Mouse (Mus musculus) ES-CJ7 (cell line): ENCODE measurements around the gene Arcn1.

ENCODE experiments used
- DNase-seq: peaks from one replicate; pipeline ENCODE4 v3.0.0; 2011; ENCODE audit warnings: low read depth, low spot score

Gene Arcn1

DNA sequence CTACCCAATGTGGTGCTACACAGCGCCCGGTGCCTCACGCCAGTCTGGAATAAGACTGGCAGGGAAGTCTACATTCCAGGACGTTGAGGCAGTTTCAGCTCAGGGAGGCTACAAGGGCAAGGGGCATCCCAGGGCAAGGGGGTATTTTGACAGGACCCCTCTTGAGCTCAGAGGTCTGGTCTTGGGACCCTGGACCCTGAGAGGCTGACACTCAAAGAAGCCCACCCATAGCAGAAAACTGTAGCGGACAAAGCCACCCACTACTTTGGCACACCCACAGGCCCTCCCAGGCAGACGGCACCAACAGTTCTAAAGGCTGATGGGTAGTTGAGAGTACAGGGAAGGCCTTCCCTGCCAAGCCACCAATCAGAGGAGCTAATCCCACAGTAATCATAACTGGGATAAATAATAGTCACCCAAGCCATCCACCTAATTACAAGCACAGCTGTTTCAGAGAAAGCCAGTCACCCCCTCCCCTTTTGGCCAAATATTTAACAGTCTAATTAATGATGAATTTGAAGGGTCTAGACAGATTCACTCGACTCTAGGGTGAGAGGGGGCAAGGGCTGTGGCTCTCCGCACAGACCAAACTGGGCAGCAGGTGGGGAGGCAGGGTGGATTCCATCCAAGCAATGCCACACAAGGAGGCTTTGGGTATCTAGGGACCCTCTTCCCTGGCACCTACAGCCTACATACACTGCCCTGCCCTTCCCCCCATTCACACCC, 47.9 kb downstream of the Arcn1 start:
- no peak for DNase-seq

DNA sequence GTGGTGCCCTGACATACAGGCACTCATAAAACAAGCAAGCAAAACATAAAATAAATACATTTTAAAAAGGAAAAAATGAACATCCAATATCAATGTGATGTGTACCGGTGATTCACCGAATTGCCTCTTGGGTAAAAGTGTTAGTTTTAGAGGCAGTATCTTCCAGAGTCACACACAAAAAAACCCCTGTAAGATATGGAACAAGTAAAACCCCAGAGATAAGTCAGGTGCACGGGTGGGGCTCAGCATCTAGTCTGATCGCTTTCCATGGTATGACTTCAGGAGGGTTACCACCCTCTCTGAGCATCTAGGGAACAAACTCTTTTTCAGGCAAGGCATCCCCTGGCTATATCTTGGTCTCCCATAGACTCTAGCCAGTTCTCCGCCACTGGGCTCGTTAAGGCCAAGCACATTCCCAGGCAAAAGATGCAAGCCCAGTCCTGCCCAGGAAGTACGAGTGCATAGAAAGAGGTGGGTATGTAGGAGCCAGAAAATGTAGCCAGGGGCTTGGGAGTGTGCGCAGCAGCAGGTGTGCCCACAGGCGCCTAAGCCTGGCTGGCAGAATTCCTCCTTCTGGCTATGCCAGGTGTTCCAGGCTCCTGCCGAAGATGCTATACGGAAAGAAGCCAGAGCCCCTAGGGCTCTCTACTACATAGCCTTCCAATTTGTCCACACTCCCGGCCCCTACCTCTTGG, 48.6 kb downstream of the Arcn1 start:
- DNase-seq, result no peak

DNA sequence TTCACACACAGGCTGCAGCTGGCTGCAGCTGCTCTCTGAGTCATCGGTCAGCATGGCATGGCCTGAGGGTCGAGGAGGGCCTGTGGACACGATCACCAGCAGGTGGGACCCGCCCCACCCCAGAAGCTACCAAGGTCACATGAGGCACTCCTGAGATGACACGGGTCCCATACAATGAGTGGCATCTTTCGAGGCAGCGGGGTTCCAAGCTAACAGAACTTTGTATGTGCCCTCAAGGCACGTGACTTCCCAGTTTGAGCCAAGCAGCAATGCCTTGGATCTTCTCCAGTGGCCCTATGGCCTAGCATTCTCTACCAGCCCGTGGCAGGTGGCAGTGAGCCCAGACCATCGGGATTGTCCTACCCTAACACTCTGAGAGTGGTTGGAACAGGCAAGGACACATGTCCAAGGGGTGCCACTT, 49.8 kb downstream of the Arcn1 start:
- no peak for DNase-seq

DNA sequence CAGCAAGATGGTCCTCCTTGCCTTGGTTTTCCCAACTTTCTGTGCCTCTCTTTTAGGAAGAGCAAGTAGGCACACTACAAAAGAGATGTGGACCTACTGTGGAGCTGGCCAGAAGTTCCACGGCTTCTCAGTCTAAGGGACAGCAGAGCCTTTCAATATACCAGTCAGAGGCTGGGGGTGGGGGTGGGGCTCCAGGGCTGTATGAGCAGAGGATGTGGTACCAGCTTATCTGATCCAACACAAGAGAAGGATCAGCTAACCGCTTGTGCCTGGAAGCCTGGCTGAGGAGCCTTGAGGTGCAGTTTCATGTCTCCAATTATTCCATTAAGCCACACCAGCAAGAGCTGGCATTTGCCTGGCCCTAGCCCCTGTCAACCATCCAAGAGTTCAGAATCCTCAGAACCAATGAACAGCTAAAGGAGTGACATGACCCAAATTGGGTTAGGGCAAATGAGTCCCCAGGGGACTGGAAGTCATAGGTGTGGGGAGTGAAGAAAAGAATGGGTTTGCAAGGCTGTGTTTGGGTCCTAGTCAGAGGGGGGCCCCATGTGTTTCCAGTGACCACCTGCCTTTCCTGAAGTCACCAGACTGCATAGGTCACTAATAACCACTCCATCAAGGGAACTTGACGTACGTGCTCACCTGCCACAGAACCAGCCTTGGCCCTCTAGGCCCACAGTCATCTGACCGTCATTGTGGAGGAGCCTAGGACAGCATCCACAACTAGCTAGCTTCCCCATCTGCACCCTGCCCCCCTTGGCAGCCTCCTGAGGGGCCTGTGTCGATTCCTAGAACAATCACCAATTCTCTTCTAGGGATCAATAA, 50.4 kb downstream of the Arcn1 start:
- no peak for DNase-seq

DNA sequence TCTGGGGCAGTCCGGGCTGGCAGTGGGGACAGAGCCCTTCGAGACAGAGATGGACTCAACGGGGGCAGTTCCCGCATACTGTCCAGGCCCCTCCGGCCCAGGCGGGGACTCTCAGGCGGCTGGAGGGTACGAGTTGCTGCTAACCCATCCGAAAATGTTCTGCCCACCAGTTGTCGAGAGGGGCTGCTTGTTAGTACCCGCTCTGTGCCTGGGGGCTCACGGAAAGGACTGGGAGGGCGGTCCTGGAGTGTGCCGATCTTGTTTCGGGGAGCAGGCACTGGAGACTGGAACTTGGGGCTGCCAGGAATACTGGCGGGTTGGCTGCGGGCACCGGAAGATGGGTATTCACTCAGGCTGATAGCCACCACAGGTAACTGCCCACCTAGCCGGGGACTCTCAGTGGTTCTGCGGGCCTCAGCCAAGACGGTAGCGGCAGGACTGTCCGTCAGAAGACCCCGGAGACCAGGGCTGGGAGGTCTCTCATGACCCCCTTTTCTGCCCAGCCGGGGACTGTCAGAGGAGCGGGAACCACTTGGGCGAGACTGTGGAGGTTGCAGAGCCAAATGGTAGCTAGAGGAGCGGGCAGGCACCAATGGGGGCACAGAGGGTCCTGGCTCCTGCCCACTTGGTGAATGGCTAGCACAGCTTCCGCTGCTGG, 51.8 kb downstream of the Arcn1 start:
- no peak for DNase-seq

DNA sequence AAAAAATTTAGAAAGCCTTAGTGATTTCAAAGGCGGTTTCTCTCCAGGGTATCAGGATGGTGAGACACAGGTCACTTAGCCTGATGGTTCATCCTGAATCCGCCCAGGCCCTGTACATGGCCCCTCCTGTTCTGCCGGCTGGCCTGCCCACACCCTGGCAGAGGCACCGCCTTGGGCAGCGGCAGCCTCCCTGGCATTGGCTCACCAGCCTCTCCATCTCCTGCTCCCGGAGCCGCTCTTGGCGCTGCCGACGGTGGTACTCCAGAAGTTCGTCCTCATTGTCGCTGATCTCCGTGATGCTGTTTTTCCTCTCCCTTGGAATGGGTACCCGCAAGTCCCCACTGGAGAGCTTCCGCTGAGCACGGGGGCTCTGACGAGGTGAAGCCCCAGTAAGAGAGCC, 52.5 kb downstream of the Arcn1 start:
- DNase-seq, result no peak

DNA sequence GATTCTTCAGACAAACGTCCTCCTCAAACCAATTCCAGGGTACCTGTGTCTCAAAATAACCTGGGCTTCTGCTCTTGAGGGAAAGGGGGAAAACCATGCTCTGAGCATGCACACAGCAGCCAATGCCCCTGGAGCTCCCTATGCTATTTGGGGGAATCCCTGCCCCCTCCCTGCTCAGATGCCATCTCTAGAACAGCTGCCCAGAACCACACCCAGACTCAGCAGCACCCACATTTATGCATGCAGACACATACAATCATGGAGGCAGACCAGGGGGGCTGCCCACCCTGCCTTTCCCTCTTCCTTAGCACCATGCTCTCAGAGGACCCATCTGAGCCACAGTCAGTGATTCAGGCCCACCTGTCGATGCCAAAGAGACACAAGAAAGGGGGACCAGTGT, 54.1 kb downstream of the Arcn1 start:
- no peak for DNase-seq

DNA sequence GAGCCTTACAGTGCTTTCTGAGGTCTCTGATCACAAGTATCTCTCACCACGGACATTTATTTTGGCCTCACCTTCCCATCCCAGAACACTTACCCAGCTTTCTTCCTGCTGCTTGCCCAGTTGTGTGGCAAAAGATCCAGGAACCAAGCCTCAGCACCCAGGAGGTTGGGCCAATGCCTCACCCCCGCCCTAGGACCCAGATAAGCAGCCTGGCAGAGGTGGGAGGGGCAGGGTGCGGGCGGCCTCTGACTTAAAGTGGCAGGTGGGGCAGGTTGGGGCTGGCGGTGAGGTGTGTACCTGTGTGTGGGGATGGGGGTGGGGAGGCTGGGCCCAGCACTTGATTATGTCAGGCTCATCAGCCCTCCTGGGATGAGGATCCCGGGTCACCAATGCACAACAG, 54.6 kb downstream of the Arcn1 start:
- DNase-seq, result no peak

DNA sequence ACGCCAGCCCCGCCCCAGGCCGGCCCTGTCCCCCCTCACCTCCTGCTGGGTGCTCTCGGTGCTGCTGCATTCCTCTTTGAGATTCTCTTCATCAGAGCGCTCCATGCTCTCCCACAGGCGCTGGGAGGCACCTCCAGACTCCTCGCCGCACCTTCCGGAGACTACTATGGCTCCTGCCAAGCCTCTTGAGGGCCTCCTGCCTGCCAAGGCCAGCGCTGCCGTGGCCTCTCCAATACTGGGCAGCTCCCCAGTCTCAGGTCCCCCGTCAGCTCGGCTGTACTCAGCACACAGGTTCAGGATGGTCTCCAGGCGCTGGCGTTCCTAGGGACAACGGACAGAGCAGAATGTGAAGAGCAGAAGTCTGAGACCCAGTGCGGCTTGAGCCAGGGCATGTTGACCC, 56.0 kb downstream of the Arcn1 start:
- no peak for DNase-seq

DNA sequence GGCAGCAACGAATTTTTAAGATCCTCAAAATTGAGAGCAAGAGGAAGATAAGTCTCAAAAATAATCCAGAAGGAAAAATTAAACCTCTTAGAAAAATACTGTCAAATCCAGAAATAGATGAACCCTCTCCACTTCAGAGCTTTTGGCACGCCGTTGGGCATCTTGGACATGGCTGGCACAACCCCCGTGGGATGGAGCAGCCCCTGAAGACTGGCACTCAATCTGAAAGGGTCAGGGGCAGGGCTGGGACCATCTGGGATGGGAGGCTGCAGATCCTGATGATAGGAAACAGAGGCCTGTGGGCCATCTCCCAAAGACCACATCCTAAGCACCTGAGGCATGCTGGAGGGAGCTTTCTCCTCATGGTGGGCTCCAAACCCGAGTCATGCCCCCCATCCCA, 57.4 kb downstream of the Arcn1 start:
- no peak for DNase-seq

DNA sequence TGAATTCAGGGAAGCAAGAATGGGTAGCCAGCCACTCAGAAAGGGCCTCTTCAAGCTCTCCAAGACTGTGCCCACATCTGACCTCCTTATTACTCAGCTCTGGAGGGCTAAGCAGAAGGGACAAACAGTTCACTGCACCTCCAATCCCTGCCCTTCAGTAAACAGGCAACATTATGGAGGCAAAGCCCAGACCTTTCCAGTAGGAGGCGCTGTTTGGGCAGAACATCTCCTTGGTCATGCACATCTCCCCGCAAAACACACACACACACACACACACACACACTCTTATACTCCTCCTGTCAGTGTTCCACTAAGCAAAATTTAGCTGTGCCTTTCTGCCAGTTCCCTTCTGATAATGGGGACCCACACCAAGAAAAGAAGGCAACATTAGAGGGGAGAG, 58.0 kb downstream of the Arcn1 start:
- peak; percentile 64 for DNase-seq

DNA sequence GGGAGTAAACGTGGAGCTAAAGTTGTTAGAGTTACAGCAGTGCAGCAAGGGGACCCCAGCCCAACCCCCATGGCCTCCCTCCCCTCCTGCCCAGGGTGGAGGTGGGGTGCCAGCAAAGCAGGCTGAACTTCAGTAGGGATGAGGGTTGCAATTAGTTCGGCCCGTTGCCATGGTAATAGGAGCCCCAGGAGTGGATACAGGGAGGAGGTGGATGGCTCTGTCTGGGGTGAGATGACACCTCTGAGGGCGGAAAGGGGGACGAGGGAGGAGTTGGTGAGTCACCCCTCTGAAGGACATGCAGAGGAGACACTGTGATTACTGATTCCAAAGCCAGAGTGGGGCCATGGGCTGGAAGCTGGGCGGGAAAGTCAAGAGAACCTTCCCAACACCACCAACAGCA, 58.7 kb downstream of the Arcn1 start:
- DNase-seq, result peak; percentile 48

DNA sequence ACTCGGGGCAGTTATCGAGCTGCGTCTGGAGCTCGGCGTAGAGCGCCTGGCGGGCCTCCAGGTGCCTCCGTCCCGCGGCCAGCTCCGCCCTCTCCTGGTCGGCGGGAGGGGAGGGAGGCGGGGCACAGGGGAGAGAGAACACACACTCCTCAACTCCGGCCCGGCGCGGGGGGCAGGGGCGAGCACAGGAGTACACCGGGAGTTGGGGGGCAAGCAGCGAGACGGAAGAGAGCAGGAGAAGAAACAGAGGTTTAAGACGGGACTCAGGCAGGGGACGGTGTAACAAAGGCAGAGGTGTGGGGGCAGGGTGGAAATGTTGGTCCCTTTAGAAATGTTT, 59.2 kb downstream of the Arcn1 start:
- peak; percentile 58 for DNase-seq

DNA sequence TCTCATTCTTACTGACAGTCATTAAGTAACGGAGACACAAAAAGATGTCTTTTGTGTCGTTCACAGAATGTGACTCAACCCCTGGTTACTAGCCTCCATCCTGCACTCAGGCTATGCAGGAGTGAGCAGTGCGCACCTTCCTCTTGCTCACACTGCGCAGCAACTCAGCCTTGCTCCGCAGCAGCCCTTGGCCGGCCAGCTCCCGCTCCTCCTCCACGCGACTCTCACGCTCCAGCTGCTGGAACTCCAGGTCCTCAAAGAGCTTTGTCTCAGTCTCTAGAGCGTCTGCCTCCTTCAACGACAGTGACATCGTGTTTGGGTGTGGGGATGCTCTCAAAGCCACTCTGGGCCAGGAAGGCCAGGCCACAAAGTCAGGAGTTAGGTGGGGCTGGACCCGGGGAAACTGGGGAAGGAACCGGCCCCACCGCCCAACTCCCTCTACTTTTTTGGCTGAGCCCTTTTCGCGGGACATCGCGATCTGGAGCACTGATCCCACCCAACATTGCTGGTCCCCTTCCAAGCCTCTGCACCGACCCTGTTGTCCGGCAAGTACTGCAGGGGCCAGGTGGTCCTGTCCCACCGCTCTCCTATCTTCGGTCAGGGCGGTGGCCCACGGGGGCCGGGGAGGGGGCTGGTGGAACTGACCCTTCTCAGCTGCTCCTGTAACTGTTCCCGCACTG, 59.8 kb downstream of the Arcn1 start:
- no peak for DNase-seq

DNA sequence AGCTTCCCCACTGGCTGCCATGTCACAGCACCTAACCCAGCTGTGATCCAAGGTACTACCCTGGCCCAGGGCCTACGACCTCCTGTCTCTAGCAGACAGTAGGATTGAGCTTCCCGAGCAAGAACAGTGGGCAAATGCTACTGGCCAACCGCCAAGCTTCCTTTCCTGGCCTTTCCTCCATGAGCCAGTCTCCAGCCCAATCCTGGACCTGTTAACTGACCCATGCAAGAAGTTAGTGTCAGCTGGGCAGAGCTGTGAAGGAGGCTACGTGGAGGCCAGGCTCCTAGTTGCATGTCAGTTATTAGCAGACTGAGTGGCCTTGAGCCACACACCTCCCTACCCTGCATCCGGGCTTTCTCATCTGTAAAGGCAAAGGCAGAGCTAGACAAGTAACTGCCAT, 67.9 kb downstream of the Arcn1 start:
- DNase-seq, result no peak

DNA sequence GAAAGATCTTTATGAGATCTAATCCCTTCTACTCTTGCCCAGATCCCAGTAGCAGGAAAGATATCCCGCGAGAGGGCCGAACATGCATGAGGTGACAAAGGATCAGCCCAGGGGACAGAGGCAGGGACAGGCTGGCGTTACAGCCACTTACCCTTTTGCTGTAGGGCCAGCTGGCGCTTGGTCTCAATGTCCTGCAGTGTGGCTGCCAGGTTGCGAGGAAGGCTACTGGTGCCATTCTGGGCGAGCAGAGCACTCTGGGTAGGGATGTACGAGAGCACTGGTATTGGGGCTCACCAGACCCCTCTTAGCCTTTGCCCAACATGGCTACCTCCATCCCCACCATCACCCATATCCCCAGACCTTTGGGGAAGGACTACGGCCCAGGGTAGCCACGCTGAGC, 68.4 kb downstream of the Arcn1 start:
- no peak for DNase-seq

DNA sequence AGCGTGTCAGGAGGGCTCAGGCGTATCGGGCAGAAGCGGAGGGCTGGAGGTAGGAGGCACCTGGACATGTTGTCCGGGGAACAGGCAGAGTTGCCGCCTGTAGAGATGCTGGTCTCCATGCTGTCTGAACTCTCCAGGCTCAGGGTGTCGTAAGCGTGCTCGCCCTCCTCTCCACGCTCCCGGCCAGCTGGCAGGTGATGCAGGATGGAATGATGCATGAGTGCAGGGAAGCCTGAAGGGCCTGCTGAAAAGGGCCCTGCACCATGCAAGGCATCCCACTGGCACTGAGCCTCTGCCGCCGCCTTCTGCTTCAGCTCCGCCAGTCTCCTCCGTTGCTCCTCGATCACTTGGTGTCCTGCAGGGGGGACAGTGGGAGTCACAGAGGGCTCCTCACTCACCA, 69.8 kb downstream of the Arcn1 start:
- DNase-seq, result no peak

DNA sequence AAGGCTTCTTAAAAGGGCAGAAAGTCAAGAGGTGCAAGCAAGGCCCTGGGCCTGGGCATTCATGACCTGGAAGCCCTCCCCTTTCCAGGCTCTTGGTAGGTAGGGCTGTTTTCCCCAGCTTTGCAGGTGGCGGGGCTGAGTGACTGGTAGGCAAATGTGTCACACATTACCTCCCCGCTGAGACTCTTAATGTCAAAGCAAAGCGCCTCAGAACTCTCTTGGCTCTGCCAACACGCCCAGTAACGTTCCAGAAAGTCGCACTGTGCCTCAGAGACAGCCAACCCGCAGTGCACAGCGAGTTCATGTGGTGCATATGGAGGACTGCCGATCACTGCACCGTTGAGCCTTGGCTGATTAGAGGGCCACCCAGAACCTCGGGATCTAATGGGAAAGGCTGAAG, 74.6 kb downstream of the Arcn1 start:
- DNase-seq, result peak; percentile 48

DNA sequence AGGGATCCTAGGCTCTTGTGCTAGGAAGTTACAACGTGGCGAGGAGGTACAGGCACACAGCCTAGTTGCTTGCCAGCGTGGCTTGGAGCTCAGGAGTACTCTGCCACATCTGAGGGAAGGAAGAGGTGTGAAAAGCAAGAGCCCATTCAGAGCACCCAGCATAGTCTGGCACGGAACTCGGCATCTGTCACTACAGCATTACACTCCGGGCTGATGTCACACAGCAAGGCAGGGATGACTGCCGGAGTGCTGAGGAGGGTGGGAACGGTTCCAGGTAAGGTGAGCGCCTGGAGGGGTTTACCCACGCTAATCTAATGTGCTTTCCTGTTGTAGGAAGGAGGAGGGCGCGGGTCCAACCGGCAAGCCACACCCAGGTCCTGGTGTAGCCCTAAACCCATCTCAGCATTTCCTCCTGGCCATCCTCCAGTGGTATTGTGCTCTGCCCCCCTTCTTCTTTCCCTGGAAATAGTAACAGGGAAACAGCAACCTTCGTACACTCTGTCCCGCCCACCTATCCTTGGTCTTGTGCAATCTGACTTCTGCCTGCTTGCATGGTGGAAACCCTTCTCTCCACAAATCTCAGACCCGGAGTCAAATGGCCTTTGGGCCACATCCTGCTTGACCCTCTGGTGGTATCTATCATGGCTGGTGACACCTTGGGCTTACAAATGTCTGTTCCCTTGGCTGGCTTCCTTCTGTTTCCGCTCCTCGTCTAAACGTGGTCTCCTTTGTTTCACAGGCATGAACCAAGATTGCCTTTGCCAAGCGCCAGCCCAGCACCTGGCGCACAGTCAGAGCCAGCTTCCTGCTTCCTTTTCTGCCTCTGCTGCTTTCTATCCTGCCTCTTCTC, 75.7 kb downstream of the Arcn1 start:
- no peak for DNase-seq
